8 mouse cellular contexts compared by ENCODE assay signal in the genomic region with DNA sequence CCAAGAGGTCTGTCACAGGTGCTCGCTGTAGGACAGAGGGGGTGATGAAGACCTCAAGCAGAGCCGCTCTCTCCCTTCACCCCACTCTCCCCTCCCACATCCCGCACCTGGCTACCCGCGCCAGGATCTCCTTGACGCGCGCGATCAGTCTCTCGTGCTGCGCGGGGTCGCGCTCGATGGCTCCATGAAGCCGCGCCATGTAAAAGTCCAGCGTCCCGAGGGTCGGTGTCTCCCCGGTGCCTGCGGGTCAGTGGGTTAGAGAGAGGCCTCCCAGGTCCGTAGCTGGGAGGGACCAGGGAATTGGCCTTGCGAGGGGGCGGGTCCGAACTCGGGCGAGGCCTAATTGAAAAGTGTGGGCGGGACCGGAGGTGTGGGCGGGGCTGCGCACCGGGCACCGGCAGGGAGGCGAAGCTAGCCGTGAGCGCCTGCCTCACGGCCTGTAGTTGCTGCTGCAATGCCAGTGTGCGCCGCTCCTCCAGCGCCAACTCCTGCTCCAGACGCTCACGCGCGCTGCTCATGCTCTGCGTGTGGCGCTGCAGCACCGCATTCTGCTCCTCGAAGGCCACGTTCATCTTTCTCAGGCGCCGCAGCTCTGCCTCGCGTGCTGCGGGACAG. TPM values are rescaled to one million over a fixed set of nuclear protein-coding genes. Genes with fewer than 3 reads are reported as not detected.
DNase-seq lines count a peak whose midpoint lies in the region; ATAC-seq and TF ChIP-seq lines count a peak whose summit lies in the region.

No protein-coding gene starts in this region.

- ATAC-seq in limb, embryonic 11.5 days (ENCODE audit: insufficient number of reproducible peaks, low FRiP score, low TSS enrichment, low read depth), result no peak

- no peaks in the 10 kb centered on the region for H3K9me3 ChIP-seq in hindbrain, embryonic 10.5 days
- no peaks in the 10 kb centered on the region for H3K9me3 ChIP-seq in limb, embryonic 11.5 days (ENCODE audit: control insufficient read depth, low read length)
- no peaks in the 10 kb centered on the region for H3K9me3 ChIP-seq in midbrain, embryonic 10.5 days (replicated peaks)

- H3K4me3 ChIP-seq in cortical plate, adult 2 months (ENCODE audit: insufficient read depth, low read length), result no peak overlapping the region
- peak overlapping the region; percentile 46 for H3K4me3 ChIP-seq in hindbrain, embryonic 10.5 days
- peak overlapping the region; percentile 30 for H3K4me3 ChIP-seq in limb, embryonic 11.5 days (ENCODE audit: low read depth, low read length)
- H3K4me3 ChIP-seq in midbrain, embryonic 10.5 days, result peak overlapping the region; percentile 40
- H3K4me3 ChIP-seq in spleen, adult 2 months (ENCODE audit: extremely low read depth, insufficient read depth, insufficient read length), result peak overlapping the region; percentile 37; the same call in 1 of the 2 replicates

- DNase-seq in left cerebral cortex, postnatal 14 days (ENCODE audit: low spot score in 2 of 2), result peak; percentile 72 to 81
- no peak for DNase-seq in left cerebral cortex, adult 8-10 months (ENCODE audit: low spot score in 2 of 2)
- DNase-seq in hindbrain, embryonic 10.5 days (ENCODE audit: low spot score), result peak; percentile 73
- DNase-seq in limb, embryonic 11.5 days (ENCODE audit: low spot score), result peak; percentile 82
- peak; percentile 72 for DNase-seq in midbrain, embryonic 10.5 days (ENCODE audit: low spot score)
- DNase-seq in spleen, adult 2 months (ENCODE audit: low read depth in 1 of 2, low spot score in 2 of 2), result peak in 1 of 2 experiments; percentile 66
- no peak for DNase-seq in gastrocnemius, postnatal 14 days

- peak; percentile 5; the same call in 1 of the 2 replicates for TF ChIP-seq CTCF in cortical plate, adult 2 months (IDR thresholded peaks at IDR 0.05; ENCODE audit: extremely low read depth, insufficient read depth, low read length)
- TF ChIP-seq CTCF in spleen, adult 2 months (IDR thresholded peaks at IDR 0.05; ENCODE audit: extremely low read depth, insufficient read depth, insufficient read length, insufficient replicate concordance), result no peak

- H3K4me1 ChIP-seq in cortical plate, adult 2 months (ENCODE audit: control insufficient read depth, insufficient read depth, low read length), result no peaks in the 10 kb centered on the region
- peaks cover 56% of the 10 kb centered on the region for H3K4me1 ChIP-seq in hindbrain, embryonic 10.5 days (replicated peaks)
- H3K4me1 ChIP-seq in limb, embryonic 11.5 days (ENCODE audit: control insufficient read depth, insufficient read depth, low read length), result peaks cover 24% of the 10 kb centered on the region
- peaks cover 56% of the 10 kb centered on the region for H3K4me1 ChIP-seq in midbrain, embryonic 10.5 days
- H3K4me1 ChIP-seq in spleen, adult 2 months (ENCODE audit: control insufficient read depth, insufficient read depth, insufficient read length), result peaks cover 31% of the 10 kb centered on the region

- peaks cover 38% of the 10 kb centered on the region for H3K36me3 ChIP-seq in hindbrain, embryonic 10.5 days
- H3K36me3 ChIP-seq in limb, embryonic 11.5 days (ENCODE audit: control insufficient read depth, insufficient read depth, low read length), result peaks cover 2% of the 10 kb centered on the region; the same call in 1 of the 2 replicates
- H3K36me3 ChIP-seq in midbrain, embryonic 10.5 days, result peaks cover 35% of the 10 kb centered on the region
- H3K36me3 ChIP-seq in spleen, adult 2 months (ENCODE audit: control insufficient read depth, insufficient read depth, low read length), result no peaks in the 10 kb centered on the region; the same call in 1 of the 2 replicates

- H3K27ac ChIP-seq in cortical plate, adult 2 months (ENCODE audit: insufficient read depth, low read length), result no peak overlapping the region
- H3K27ac ChIP-seq in hindbrain, embryonic 10.5 days, result peak overlapping the region; percentile 17; the same call in 1 of the 2 replicates
- H3K27ac ChIP-seq in limb, embryonic 11.5 days (replicated peaks; ENCODE audit: low read depth, low read length), result no peak overlapping the region; the same call in 1 of the 2 replicates
- peak overlapping the region; percentile 58; the same call in 1 of the 2 replicates for H3K27ac ChIP-seq in midbrain, embryonic 10.5 days (replicated peaks)
- no peak overlapping the region for H3K27ac ChIP-seq in spleen, adult 2 months (ENCODE audit: insufficient read depth, low read length)

- H3K9ac ChIP-seq in limb, embryonic 11.5 days (ENCODE audit: low read length), result peak overlapping the region; percentile 43

- no peak for TF ChIP-seq POLR2A in cortical plate, adult 2 months (IDR thresholded peaks at IDR 0.05; ENCODE audit: extremely low read depth, insufficient read depth, low read length)
- no peak for TF ChIP-seq POLR2A in spleen, adult 2 months (IDR thresholded peaks at IDR 0.05; ENCODE audit: low read depth, low read length)

- H3K4me2 ChIP-seq in limb, embryonic 11.5 days (ENCODE audit: low read depth, severe bottlenecking), result peak overlapping the region; percentile 51

- peaks cover 75% of the 10 kb centered on the region for H3K27me3 ChIP-seq in hindbrain, embryonic 10.5 days (ENCODE audit: insufficient read depth, poor library complexity, severe bottlenecking)
- peaks cover 29% of the 10 kb centered on the region for H3K27me3 ChIP-seq in limb, embryonic 11.5 days (ENCODE audit: control insufficient read depth, insufficient read depth, low read length)
- peaks cover 78% of the 10 kb centered on the region for H3K27me3 ChIP-seq in midbrain, embryonic 10.5 days (ENCODE audit: low read depth, poor library complexity, severe bottlenecking)
- peaks cover 4% of the 10 kb centered on the region for H3K27me3 ChIP-seq in spleen, adult 2 months (ENCODE audit: control insufficient read depth, insufficient read depth, low read length)

- intact Hi-C loops in left cerebral cortex, postnatal 14 days (cut with DNase I), result loop anchor here (5.0 kb wide), 1 partner anchor 59 kb away; no protein-coding TSS in a partner anchor
- intact Hi-C loops in gastrocnemius, postnatal 14 days (cut with DNase I; ENCODE audit: low total_unique reads), result no loop called here

- 6% methylated on average over 55 of the region's 55 CpGs for WGBS in hindbrain, embryonic 10.5 days
- 5% methylated on average over 50 of the region's 55 CpGs for WGBS in limb, embryonic 11.5 days
- 5% methylated on average over 55 of the region's 55 CpGs for WGBS in midbrain, embryonic 10.5 days
- WGBS in spleen, adult 2 months, result 17% methylated on average over 55 of the region's 55 CpGs

RNA-seq across cellular contexts. Expression of a gene that starts 3.5 kb away (rescaled TPM):
- under 1 TPM; 0.51 to 0.97 TPM for total RNA-seq in left cerebral cortex, postnatal 14 days (2021)
- total RNA-seq in left cerebral cortex, adult 8-10 months (2022), result 1 to 10 TPM; 2.0 to 2.3 (median 2.2) TPM
- polyA plus RNA-seq in cortical plate, adult 2 months (2012; rRNA removed), result 1.2 and 1.4 TPM in 2 replicates
- not detected in 2 replicates for polyA plus RNA-seq in hindbrain, embryonic 10.5 days (2016; fragmentation: Nextera tagmentation; extraction: Ambion mirVana)
- polyA plus RNA-seq in limb, embryonic 11.5 days (2014; fragmentation: Nextera tagmentation; extraction: Ambion mirVana), result not detected in 2 replicates
- not detected in 2 replicates for polyA plus RNA-seq in midbrain, embryonic 10.5 days (2016; fragmentation: Nextera tagmentation; extraction: Ambion mirVana)
- 1.3 and 1.7 TPM in 2 replicates for polyA plus RNA-seq in spleen, adult 2 months (2012; rRNA removed)
- total RNA-seq in gastrocnemius, postnatal 14 days (2021), result 1 to 10 TPM; 1.8 to 2.0 TPM

RNA-seq across cellular contexts. Expression of a gene that starts 3.7 kb away (rescaled TPM):
- 10 to 100 TPM; 21.4 to 23.3 TPM for total RNA-seq in left cerebral cortex, postnatal 14 days (2021)
- 10 to 100 TPM; 20.2 to 31.9 (median 27.2) TPM for total RNA-seq in left cerebral cortex, adult 8-10 months (2022)
- 34.4 and 36.3 TPM in 2 replicates for polyA plus RNA-seq in cortical plate, adult 2 months (2012; rRNA removed)
- 111 and 128 TPM in 2 replicates for polyA plus RNA-seq in hindbrain, embryonic 10.5 days (2016; fragmentation: Nextera tagmentation; extraction: Ambion mirVana)
- 129 and 130 TPM in 2 replicates for polyA plus RNA-seq in limb, embryonic 11.5 days (2014; fragmentation: Nextera tagmentation; extraction: Ambion mirVana)
- 102 and 115 TPM in 2 replicates for polyA plus RNA-seq in midbrain, embryonic 10.5 days (2016; fragmentation: Nextera tagmentation; extraction: Ambion mirVana)
- 74.8 and 92.9 TPM in 2 replicates for polyA plus RNA-seq in spleen, adult 2 months (2012; rRNA removed)
- total RNA-seq in gastrocnemius, postnatal 14 days (2021), result 10 to 100 TPM; 24.3 to 25.8 TPM

RNA-seq across cellular contexts. Expression of a gene that starts 10.7 kb away (rescaled TPM):
- total RNA-seq in left cerebral cortex, postnatal 14 days (2021), result 10 to 100 TPM; 37.8 to 38.9 TPM
- 10 to 100 TPM; 36.8 to 42.2 (median 37.9) TPM for total RNA-seq in left cerebral cortex, adult 8-10 months (2022)
- polyA plus RNA-seq in cortical plate, adult 2 months (2012; rRNA removed), result 30.1 and 30.8 TPM in 2 replicates
- polyA plus RNA-seq in hindbrain, embryonic 10.5 days (2016; fragmentation: Nextera tagmentation; extraction: Ambion mirVana), result 9.2 and 12.9 TPM in 2 replicates
- 4.7 and 5.9 TPM in 2 replicates for polyA plus RNA-seq in limb, embryonic 11.5 days (2014; fragmentation: Nextera tagmentation; extraction: Ambion mirVana)
- 9.3 and 10.6 TPM in 2 replicates for polyA plus RNA-seq in midbrain, embryonic 10.5 days (2016; fragmentation: Nextera tagmentation; extraction: Ambion mirVana)
- polyA plus RNA-seq in spleen, adult 2 months (2012; rRNA removed), result 20.2 and 32.6 TPM in 2 replicates
- 1 to 10 TPM; 3.7 to 4.0 TPM for total RNA-seq in gastrocnemius, postnatal 14 days (2021)

RNA-seq across cellular contexts. Expression of a gene that starts 18.0 kb away (rescaled TPM):
- total RNA-seq in left cerebral cortex, postnatal 14 days (2021), result 1 to 10 TPM; 1.3 to 1.5 TPM
- total RNA-seq in left cerebral cortex, adult 8-10 months (2022), result 1 to 10 TPM in 2 of 4 experiments, under 1 TPM in 2; 0.63 to 1.3 (median 0.93) TPM
- polyA plus RNA-seq in cortical plate, adult 2 months (2012; rRNA removed), result 2.7 and 2.9 TPM in 2 replicates
- polyA plus RNA-seq in hindbrain, embryonic 10.5 days (2016; fragmentation: Nextera tagmentation; extraction: Ambion mirVana), result 3.3 and 3.6 TPM in 2 replicates
- polyA plus RNA-seq in limb, embryonic 11.5 days (2014; fragmentation: Nextera tagmentation; extraction: Ambion mirVana), result 1.7 and 1.8 TPM in 2 replicates
- polyA plus RNA-seq in midbrain, embryonic 10.5 days (2016; fragmentation: Nextera tagmentation; extraction: Ambion mirVana), result 2.9 and 3.3 TPM in 2 replicates
- polyA plus RNA-seq in spleen, adult 2 months (2012; rRNA removed), result 68.1 and 92.5 TPM in 2 replicates
- 1 to 10 TPM; 1.5 to 2.2 TPM for total RNA-seq in gastrocnemius, postnatal 14 days (2021)

RNA-seq across cellular contexts. Expression of a gene that starts 19.1 kb away (rescaled TPM):
- 1 to 10 TPM in 1 of 2 experiments, under 1 TPM in 1; 0.93 to 1.3 TPM for total RNA-seq in left cerebral cortex, postnatal 14 days (2021)
- 1 to 10 TPM in 3 of 4 experiments, under 1 TPM in 1; 0.77 to 2.4 (median 1.2) TPM for total RNA-seq in left cerebral cortex, adult 8-10 months (2022)
- polyA plus RNA-seq in cortical plate, adult 2 months (2012; rRNA removed), result 0.45 and 0.52 TPM in 2 replicates
- 0.61 and 0.62 TPM in 2 replicates for polyA plus RNA-seq in hindbrain, embryonic 10.5 days (2016; fragmentation: Nextera tagmentation; extraction: Ambion mirVana)
- 0.21 and 0.45 TPM in 2 replicates for polyA plus RNA-seq in limb, embryonic 11.5 days (2014; fragmentation: Nextera tagmentation; extraction: Ambion mirVana)
- polyA plus RNA-seq in midbrain, embryonic 10.5 days (2016; fragmentation: Nextera tagmentation; extraction: Ambion mirVana), result 0.38 and 0.39 TPM in 2 replicates
- 7.8 and 11.7 TPM in 2 replicates for polyA plus RNA-seq in spleen, adult 2 months (2012; rRNA removed)
- under 1 TPM; 0.37 to 0.42 TPM for total RNA-seq in gastrocnemius, postnatal 14 days (2021)

Comparison
In these comparisons a context has a peak if more than half of its experiments do, and no peak if none do; other contexts are left out.
1. DNase-seq: peak in left cerebral cortex, postnatal 14 days (2 of 2), hindbrain, embryonic 10.5 days (single experiment), limb, embryonic 11.5 days (single experiment) and midbrain, embryonic 10.5 days (single experiment); none in left cerebral cortex, adult 8-10 months (0 of 2) and gastrocnemius, postnatal 14 days (single experiment).
2. H3K27ac ChIP-seq: peak in hindbrain, embryonic 10.5 days (single experiment) and midbrain, embryonic 10.5 days (single experiment); none in cortical plate, adult 2 months (single experiment), limb, embryonic 11.5 days (single experiment) and spleen, adult 2 months (single experiment).